Mouse (Mus musculus): ENCODE results near the gene Rtkn2.

The Rtkn2 gene

GRCm38 (mm10) chr10:68104481-68104880 is 125.1 kb downstream of the Rtkn2 start:
- 12% methylated on average over 2 of the region's 2 CpGs for WGBS

DNA sequence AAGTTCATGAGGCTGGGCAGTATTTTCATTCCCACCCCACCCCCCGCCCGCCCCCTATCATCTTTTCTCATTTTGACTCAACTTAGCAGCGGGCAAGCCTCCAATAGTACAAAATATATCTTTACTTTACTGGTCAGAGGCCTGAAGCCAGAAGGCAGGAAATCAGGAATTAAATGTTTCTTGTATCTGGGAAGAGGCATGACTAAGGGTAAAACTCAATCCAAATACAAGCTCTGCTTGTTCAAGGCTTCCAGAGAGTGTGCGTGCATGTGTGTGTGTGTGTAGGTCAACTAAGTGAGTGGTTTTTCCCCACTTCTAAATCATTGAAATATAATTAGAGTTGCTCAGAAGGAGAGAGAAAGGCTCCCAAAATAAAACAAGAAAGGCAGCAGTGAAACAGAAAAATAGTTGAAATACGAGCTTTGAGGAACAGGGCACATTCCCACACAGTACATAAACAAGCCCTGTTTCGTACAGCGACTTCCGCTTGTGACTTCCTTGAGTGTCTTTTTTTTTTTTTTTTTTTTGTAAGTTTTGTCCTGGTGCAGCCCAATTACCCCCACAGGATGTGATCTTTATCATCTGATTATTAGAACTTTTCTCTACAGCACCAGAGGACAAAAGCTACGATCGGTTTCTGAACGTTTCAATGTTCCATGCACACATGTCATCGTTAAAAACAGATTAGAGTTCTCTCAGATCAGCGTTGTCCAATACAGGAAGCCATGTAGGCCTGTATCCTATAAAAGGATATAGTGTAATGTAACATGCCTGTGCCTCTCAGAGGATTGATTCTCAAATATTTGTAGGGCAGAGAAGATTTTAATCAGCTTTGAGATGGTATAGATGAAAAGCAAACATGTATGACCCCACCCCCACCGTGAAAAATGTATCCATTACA is 125.8 kb downstream of the Rtkn2 start:
- 34% methylated on average over 14 of the region's 14 CpGs for WGBS

DNA sequence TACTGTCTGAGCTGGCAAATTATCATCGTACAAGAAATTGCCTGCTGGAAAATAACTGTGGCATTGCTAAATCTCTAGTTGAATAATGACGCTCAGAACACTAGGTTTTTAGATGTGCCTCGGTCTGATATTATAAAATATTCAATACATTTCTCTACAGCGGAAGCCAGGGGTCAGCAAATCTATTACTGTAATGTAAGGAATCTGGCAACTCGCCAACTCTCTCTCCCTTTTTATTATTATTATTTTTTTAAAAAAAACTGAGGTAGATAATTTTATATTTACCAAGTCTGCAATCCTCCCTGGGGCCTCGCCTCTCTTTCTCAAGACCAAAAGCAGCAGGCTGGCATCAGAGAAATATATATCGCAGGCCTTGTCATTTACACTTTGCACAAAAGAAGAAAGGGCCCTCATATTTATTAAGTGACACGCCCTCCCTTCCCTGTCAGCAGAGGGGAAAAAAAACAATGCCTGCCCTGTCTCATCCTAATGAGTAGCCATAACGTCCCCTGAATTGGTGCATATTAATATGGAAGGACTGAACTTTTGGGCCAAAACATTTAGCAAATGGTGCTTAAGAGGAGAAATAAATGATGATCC is 127.1 kb downstream of the Rtkn2 start:
- WGBS: 67% methylated on average over 9 of the region's 9 CpGs

- WGBS: 87% methylated on average over 6 of the region's 6 CpGs
These were observed 128.3 kb downstream of the Rtkn2 start for GRCm38 (mm10) chr10:68107716-68108115.
